Mouse (Mus musculus) cerebellum, postnatal 14 days (tissue): ENCODE results near the gene Gm20425.

Source experiments
- DNase-seq, 2 experiments: peaks; one replicate each; pipeline ENCODE4 v3.0.0; 2021; ENCODE audit warnings: mixed read lengths in 2 of 2

Gene Gm20425

GRCm38 (mm10) chr9:103149074-103149799 is 80.9 kb downstream of the Gm20425 start:
- no peak for DNase-seq

- no peak for DNase-seq
These were observed 83.0 kb downstream of the Gm20425 start for GRCm38 (mm10) chr9:103147103-103147502.

- no peak for DNase-seq
These were observed 83.4 kb downstream of the Gm20425 start for GRCm38 (mm10) chr9:103146703-103147102.

- DNase-seq, result no peak
These were observed 83.8 kb downstream of the Gm20425 start for GRCm38 (mm10) chr9:103146257-103146656.

GRCm38 (mm10) chr9:103145351-103145750 is 84.8 kb downstream of the Gm20425 start:
- DNase-seq, result no peak

- DNase-seq, result no peak
These were observed 86.2 kb downstream of the Gm20425 start for GRCm38 (mm10) chr9:103143881-103144280.

- no peak for DNase-seq
These were observed 88.8 kb downstream of the Gm20425 start for GRCm38 (mm10) chr9:103141266-103141665.

GRCm38 (mm10) chr9:103140384-103140783 is 89.7 kb downstream of the Gm20425 start:
- DNase-seq, result no peak
